Mouse (Mus musculus) liver, embryonic 11.5 days (tissue): ENCODE measurements around the gene Acat3. TPM values are rescaled to one million over a fixed set of nuclear protein-coding genes. Genes with fewer than 3 reads are reported as not detected.
"Not testable (repeated sequence)": the region's sequence is repeated elsewhere in the genome, so short reads cannot be mapped to it uniquely, and the experiment has no call there.

Experiments
- ATAC-seq: fragments of 200-750 bp; cut with Nextera tagmentation; replicated peaks from 2 replicates; pipeline ENCODE4 v1.8.0; 2017; ENCODE audit warnings: moderate number of reproducible peaks, mild to moderate bottlenecking, moderate TSS enrichment, moderate library complexity; ENCODE audit not compliant: low FRiP score
- DNase-seq: peaks from one replicate; pipeline ENCODE4 v3.0.0-alpha.2; 2017; ENCODE audit warnings: low spot score
- H3K27ac ChIP-seq: fragments of 300-500 bp; sonication (generic); 2 replicates; pipeline ENCODE4 v1.5.1; 2014; ENCODE audit warnings: mild to moderate bottlenecking, low read depth, low read length, control low read depth
- H3K27me3 ChIP-seq: fragments of 300-500 bp; sonication (generic); replicated peaks from 2 replicates; pipeline ENCODE4 v1.6.1; 2014; ENCODE audit warnings: low read length, mixed read lengths; ENCODE audit not compliant: control insufficient read depth, insufficient read depth
- H3K36me3 ChIP-seq: fragments of 300-500 bp; sonication (generic); 2 replicates; pipeline ENCODE4 v1.6.1; 2014; ENCODE audit warnings: mild to moderate bottlenecking, low read length, moderate library complexity, mixed read lengths; ENCODE audit not compliant: control insufficient read depth, insufficient read depth
- H3K4me1 ChIP-seq: fragments of 300-500 bp; sonication (generic); replicated peaks from 2 replicates; pipeline ENCODE4 v1.6.1; 2014; ENCODE audit warnings: low read length, mixed read lengths; ENCODE audit not compliant: control insufficient read depth, insufficient read depth
- H3K4me2 ChIP-seq: fragments of 300-500 bp; sonication (generic); 2 replicates; pipeline ENCODE4 v1.6.1; 2014; ENCODE audit warnings: mild to moderate bottlenecking, control low read depth, moderate library complexity
- H3K4me3 ChIP-seq: fragments of 300-500 bp; sonication (generic); 2 replicates; pipeline ENCODE4 v1.5.1; 2014; ENCODE audit warnings: low read depth, low read length, control low read depth
- H3K9ac ChIP-seq: fragments of 300-500 bp; sonication (generic); 2 replicates; pipeline ENCODE4 v1.6.1; 2014; ENCODE audit warnings: low read depth, low read length, control low read depth
- H3K9me3 ChIP-seq: fragments of 300-500 bp; sonication (generic); 2 replicates; pipeline ENCODE4 v1.6.1; 2016; ENCODE audit warnings: low read length, inconsistent platforms, mixed read lengths; ENCODE audit not compliant: control insufficient read depth
- WGBS: fragments of 180-500 bp; shearing (Covaris S2); extraction: QIAGEN DNeasy Blood & Tissue Kit; methylation state at CpG from one replicate; pipeline ENCODE4 v1.1.7; 2014; 5-methylcytosine and 5-hydroxymethylcytosine counted together
- polyA plus RNA-seq: library from polyadenylated mRNA; unstranded; fragments of >200 nt; fragmentation: Nextera tagmentation; extraction: Ambion mirVana; gene quantifications from 2 replicates; pipeline ENCODE4 v1.2.1, GENCODE M21; 2014

The Acat3 gene
- polyA plus RNA-seq, 1 experiment from 2014 or later: 1.1 TPM

DNA sequence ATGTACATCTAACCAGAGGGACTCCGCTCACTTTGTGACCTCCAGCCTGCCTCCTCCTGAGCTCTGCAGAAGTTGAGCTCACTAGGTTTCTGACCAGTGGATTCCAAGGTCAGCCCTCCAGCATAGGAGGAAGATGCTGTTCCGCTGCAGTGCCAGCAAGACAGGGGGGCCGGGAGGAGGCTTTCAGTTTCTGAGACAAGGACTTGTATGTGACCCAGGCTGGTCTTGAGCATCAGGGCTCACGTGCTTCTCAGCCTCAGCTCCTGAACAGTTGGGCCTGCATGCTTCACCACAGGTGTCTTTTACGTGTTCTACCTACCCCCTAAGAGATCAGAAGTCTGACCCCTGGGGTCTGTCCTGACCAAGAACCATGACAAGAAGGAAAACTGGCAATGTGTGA is 8.8 kb downstream of the Acat3 start:
- WGBS: 82% methylated on average over 5 of the region's 5 CpGs
- not testable (repeated sequence) for H3K36me3 ChIP-seq, ATAC-seq, H3K27me3 ChIP-seq, H3K27ac ChIP-seq, H3K4me3 ChIP-seq, H3K9ac ChIP-seq, H3K9me3 ChIP-seq, H3K4me2 ChIP-seq, DNase-seq, H3K4me1 ChIP-seq

DNA sequence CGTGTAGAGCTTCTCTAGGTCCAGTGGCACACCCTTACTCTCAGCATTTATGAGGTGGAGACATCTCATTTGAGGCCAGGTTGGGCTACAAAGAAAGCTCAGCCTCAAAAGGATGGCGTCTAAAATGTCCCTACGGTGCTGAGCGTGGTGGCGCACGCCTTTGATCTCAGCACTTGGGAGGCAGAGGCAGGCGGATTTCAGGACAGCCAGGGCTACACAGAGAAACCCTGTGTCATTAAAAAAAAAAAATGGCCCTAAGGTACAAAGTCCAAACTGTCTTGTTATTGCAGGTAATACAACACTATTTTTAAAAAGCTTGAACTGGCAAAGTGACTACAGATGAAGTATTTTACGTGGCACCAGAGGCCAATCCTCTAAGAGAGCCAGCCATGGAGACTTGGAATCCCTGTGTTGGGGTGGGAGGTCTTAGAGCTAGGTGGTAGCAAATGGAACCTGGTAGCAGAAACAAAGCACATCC is 14.7 kb downstream of the Acat3 start:
- no peaks in the 10 kb centered on the region for H3K27me3 ChIP-seq
- WGBS: 88% methylated on average over 8 of the region's 8 CpGs
- DNase-seq: no peak

DNA sequence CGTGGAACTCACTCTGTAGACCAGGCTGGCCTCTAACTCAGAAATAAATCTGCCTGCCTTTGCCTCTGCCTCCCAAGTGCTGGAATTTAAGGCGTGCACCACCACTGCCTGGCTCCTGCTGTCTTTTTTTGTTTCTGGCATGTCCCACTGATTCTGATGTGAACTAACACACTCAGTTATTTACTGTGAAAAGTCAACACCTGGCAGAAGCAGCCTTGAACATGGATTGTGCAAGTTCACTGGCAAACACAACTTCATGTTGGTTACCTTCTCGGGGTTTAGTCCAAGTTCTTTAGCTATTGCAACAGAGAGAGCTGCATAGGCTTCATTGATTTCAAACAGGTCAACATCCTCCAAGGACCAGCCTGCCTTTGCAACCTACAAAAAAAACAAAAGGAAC is 15.4 kb downstream of the Acat3 start:
- no peak overlapping the region for H3K9ac ChIP-seq
- peaks cover 48% of the 10 kb centered on the region for H3K36me3 ChIP-seq
- no peaks in the 10 kb centered on the region for H3K4me1 ChIP-seq
- DNase-seq: no peak
- H3K4me2 ChIP-seq: no peak overlapping the region
- H3K4me3 ChIP-seq: no peak overlapping the region
- WGBS: 90% methylated on average over 3 of the region's 3 CpGs
- peak; percentile 30; the same call in 1 of the 2 replicates for ATAC-seq
- H3K9me3 ChIP-seq: no peaks in the 10 kb centered on the region
- H3K27me3 ChIP-seq: no peaks in the 10 kb centered on the region
- no peak overlapping the region for H3K27ac ChIP-seq

More for the DNA sequence above, 14.7 kb downstream of the Acat3 start:
- H3K4me1 ChIP-seq: no peaks in the 10 kb centered on the region
- 0 out of 2 replicates have a peak, but pooled peaks have one; percentile 8 for ATAC-seq
- no peak overlapping the region for H3K4me2 ChIP-seq
- H3K9me3 ChIP-seq: no peaks in the 10 kb centered on the region
- no peak overlapping the region for H3K27ac ChIP-seq
- no peak overlapping the region for H3K4me3 ChIP-seq
- no peak overlapping the region for H3K9ac ChIP-seq
- H3K36me3 ChIP-seq: peaks cover 41% of the 10 kb centered on the region

- Histone ChIP-seq H3K4me2 (no peak overlapping the region), H3K9ac (no peak overlapping the region), H3K27ac (no peak overlapping the region), H3K4me3 (no peak overlapping the region), H3K27me3 (no peaks in the 10 kb centered on the region), H3K36me3 (peaks cover 58% of the 10 kb centered on the region), H3K4me1 (peaks cover 3% of the 10 kb centered on the region; the same call in 1 of the 2 replicates), H3K9me3 (no peaks in the 10 kb centered on the region)
- ATAC-seq: no peak
- WGBS: 97% methylated on average over 1 of the region's 1 CpGs
- no peak for DNase-seq
Measured at GRCm38 (mm10) chr17:12921073-12921472, 19.3 kb downstream of the Acat3 start.

GRCm38 (mm10) chr17:12916588-12917380 is 23.6 kb downstream of the Acat3 start:
- DNase-seq: no peak

GRCm38 (mm10) chr17:12915881-12916583 is 24.4 kb downstream of the Acat3 start, which contains the start of gene Mrpl18:
TSS of gene Mrpl18 (minus strand) at chr17:12916345.
- Histone ChIP-seq H3K4me2 (peak within 1 kb of the TSS; percentile 90), H3K27ac (peak within 1 kb of the TSS; percentile 95), H3K4me1 (peaks cover 4% of the 10 kb centered on the region; the same call in 1 of the 2 replicates), H3K27me3 (no peaks in the 10 kb centered on the region), H3K36me3 (peaks cover 39% of the 10 kb centered on the region), H3K9me3 (no peaks in the 10 kb centered on the region), H3K4me3 (peak within 1 kb of the TSS; percentile 93), H3K9ac (peak within 1 kb of the TSS; percentile 100)
- ATAC-seq (peak; percentile 98), DNase-seq (peak; percentile 99)
- under 1% methylated on average over 56 of the region's 56 CpGs for WGBS

More at GRCm38 (mm10) chr17:12916588-12917380, 23.6 kb downstream of the Acat3 start:
- peak overlapping the region; percentile 93 for H3K4me3 ChIP-seq
- H3K36me3 ChIP-seq: peaks cover 39% of the 10 kb centered on the region
- ATAC-seq: peak; percentile 77
- WGBS: under 1% methylated on average over 40 of the region's 40 CpGs
- H3K4me1 ChIP-seq: peaks cover 4% of the 10 kb centered on the region; the same call in 1 of the 2 replicates
- H3K27me3 ChIP-seq: no peaks in the 10 kb centered on the region
- H3K9ac ChIP-seq: peak overlapping the region; percentile 100
- no peaks in the 10 kb centered on the region for H3K9me3 ChIP-seq
- peak overlapping the region; percentile 66 for H3K4me2 ChIP-seq
- H3K27ac ChIP-seq: peak overlapping the region; percentile 95

GRCm38 (mm10) chr17:12915488-12915880 is 24.9 kb downstream of the Acat3 start, which contains the start of gene Tcp1:
TSS of gene Tcp1 (plus strand) at chr17:12915701.
- H3K27ac ChIP-seq: peak within 1 kb of the TSS; percentile 95
- H3K9ac ChIP-seq: peak within 1 kb of the TSS; percentile 100
- WGBS: under 1% methylated on average over 18 of the region's 18 CpGs
- H3K4me1 ChIP-seq: peaks cover 4% of the 10 kb centered on the region; the same call in 1 of the 2 replicates
- ATAC-seq (0 out of 2 replicates have a peak, but pooled peaks have one; percentile 6), DNase-seq (no peak)
- H3K4me2 ChIP-seq: peak within 1 kb of the TSS; percentile 90
- H3K9me3 ChIP-seq: no peaks in the 10 kb centered on the region
- no peaks in the 10 kb centered on the region for H3K27me3 ChIP-seq
- H3K36me3 ChIP-seq: peaks cover 35% of the 10 kb centered on the region
- H3K4me3 ChIP-seq: peak within 1 kb of the TSS; percentile 93

GRCm38 (mm10) chr17:12910391-12910790 is 30.0 kb downstream of the Acat3 start:
- 88% methylated on average over 8 of the region's 8 CpGs for WGBS

More at GRCm38 (mm10) chr17:12910391-12910790, 30.0 kb downstream of the Acat3 start:
- no peaks in the 10 kb centered on the region for H3K27me3 ChIP-seq
- no peak overlapping the region for H3K4me3 ChIP-seq
- 0 out of 2 replicates have a peak, but pooled peaks cover 2% of the 10 kb centered on the region for H3K4me1 ChIP-seq
- H3K4me2 ChIP-seq: no peak overlapping the region
- no peaks in the 10 kb centered on the region for H3K9me3 ChIP-seq
- ATAC-seq: no peak
- no peak overlapping the region for H3K9ac ChIP-seq
- no peak for DNase-seq
- peaks cover 17% of the 10 kb centered on the region for H3K36me3 ChIP-seq
- H3K27ac ChIP-seq: no peak overlapping the region
